Mouse (Mus musculus): ENCODE measurements around the gene Eva1c.

- TF ChIP-seq GATA1 (IDR thresholded peaks at IDR 0.05; ENCODE audit: borderline replicate concordance, low read length) (no peak), FLI1 (IDR thresholded peaks at IDR 0.05; ENCODE audit: low read length) (no peak)
These were observed 5.2 kb downstream of the Eva1c start for GRCm38 (mm10) chr16:90831676-90832075.

Measured in megakaryocyte, embryonic 14.5 days (primary cell).